Mouse (Mus musculus): Measurements from ENCODE around the gene Nobox. TPM values are rescaled to one million over a fixed set of nuclear protein-coding genes. Genes with fewer than 3 reads are reported as not detected.

Gene Nobox
- polyA plus RNA-seq, 1 experiment from 2014 or later, result not detected

- no peak overlapping the region for H3K27ac ChIP-seq (ENCODE audit: low read depth, low read length)
- H3K4me3 ChIP-seq (ENCODE audit: low read length), result no peak overlapping the region
- H3K9me3 ChIP-seq (ENCODE audit: control insufficient read depth, low read length), result no peaks in the 10 kb centered on the region
- no peaks in the 10 kb centered on the region for H3K36me3 ChIP-seq (ENCODE audit: control insufficient read depth, insufficient read depth, low read length)
- peak; percentile 78 for ATAC-seq (ENCODE audit: low FRiP score, low TSS enrichment)
- no peaks in the 10 kb centered on the region for H3K4me1 ChIP-seq (ENCODE audit: control insufficient read depth, insufficient read depth, low read length)
- no peak overlapping the region for H3K4me2 ChIP-seq (replicated peaks; ENCODE audit: low read depth, low read length)
- 60% methylated on average over 7 of the region's 7 CpGs for WGBS
- no peak overlapping the region for H3K9ac ChIP-seq (ENCODE audit: low read depth, low read length)
- no peaks in the 10 kb centered on the region for H3K27me3 ChIP-seq (ENCODE audit: control insufficient read depth, insufficient read depth, low read length)
Measured at GRCm38 (mm10) chr6:43254193-43254926, 55.0 kb downstream of the Nobox start.

Other genes with a start within 250 kb of the Nobox start
- not detected in 2 replicates for gene Olfr441, start 203.2 kb downstream of the Nobox start, polyA plus RNA-seq (2014; fragmentation: Nextera tagmentation; extraction: Ambion mirVana)
- not detected in 2 replicates for gene Olfr237-ps1, start 163.0 kb downstream of the Nobox start, polyA plus RNA-seq (2014; fragmentation: Nextera tagmentation; extraction: Ambion mirVana)
- gene Olfr437, start 146.3 kb downstream of the Nobox start, polyA plus RNA-seq (2014; fragmentation: Nextera tagmentation; extraction: Ambion mirVana), result not detected in 2 replicates
- gene Olfr13, start 137.4 kb downstream of the Nobox start, polyA plus RNA-seq (2014; fragmentation: Nextera tagmentation; extraction: Ambion mirVana), result not detected in 2 replicates
- gene Olfr435, start 112.4 kb downstream of the Nobox start, polyA plus RNA-seq (2014; fragmentation: Nextera tagmentation; extraction: Ambion mirVana), result not detected in 2 replicates
- not detected in 2 replicates for gene Olfr434, start 96.5 kb downstream of the Nobox start, polyA plus RNA-seq (2014; fragmentation: Nextera tagmentation; extraction: Ambion mirVana)
- not detected in 2 replicates for gene Olfr47, start 78.0 kb downstream of the Nobox start, polyA plus RNA-seq (2014; fragmentation: Nextera tagmentation; extraction: Ambion mirVana)
- gene Arhgef5, start 44.0 kb downstream of the Nobox start, polyA plus RNA-seq (2014; fragmentation: Nextera tagmentation; extraction: Ambion mirVana), result 12.5 and 13.7 TPM in 2 replicates